Mouse (Mus musculus) ES-Bruce4 (cell line): Measurements from ENCODE around the gene Fstl4. TPM values are rescaled to one million over a fixed set of nuclear protein-coding genes. Genes with fewer than 3 reads are reported as not detected.

Experiments
- H3K27ac ChIP-seq: 2 replicates; pipeline ENCODE4 v1.5.1; 2012; ENCODE audit warnings: low read length, inconsistent platforms; ENCODE audit not compliant: insufficient read depth
- H3K27me3 ChIP-seq: 2 replicates; pipeline ENCODE4 v1.6.1; 2012; ENCODE audit warnings: mild to moderate bottlenecking, low read length, inconsistent platforms; ENCODE audit not compliant: control insufficient read depth, poor library complexity, insufficient read depth, severe bottlenecking
- H3K36me3 ChIP-seq: 2 replicates; pipeline ENCODE4 v1.6.1; 2012; ENCODE audit warnings: inconsistent platforms, mild to moderate bottlenecking, low read length, moderate library complexity; ENCODE audit not compliant: control insufficient read depth, poor library complexity, insufficient read depth, severe bottlenecking
- H3K4me1 ChIP-seq: one replicate; pipeline ENCODE4 v1.8.1; 2011; ENCODE audit warnings: low read length; ENCODE audit not compliant: control insufficient read depth, insufficient read depth
- H3K4me3 ChIP-seq: 2 replicates; pipeline ENCODE4 v1.5.1; 2011; ENCODE audit warnings: low read depth, mild to moderate bottlenecking, low read length
- H3K9ac ChIP-seq: 2 replicates; pipeline ENCODE4 v1.6.1; 2012; ENCODE audit warnings: low read depth, mild to moderate bottlenecking, inconsistent platforms; ENCODE audit not compliant: poor library complexity, severe bottlenecking
- H3K9me3 ChIP-seq: replicated peaks from 2 replicates; pipeline ENCODE4 v1.6.1; 2012; ENCODE audit warnings: mild to moderate bottlenecking, low read length, inconsistent platforms; ENCODE audit not compliant: control insufficient read depth, poor library complexity, insufficient read depth, severe bottlenecking
- CTCF ChIP-seq: IDR thresholded peaks from one replicate; pipeline ENCODE4 v1.8.1; 2011; ENCODE audit warnings: low read depth, low read length
- EP300 ChIP-seq: IDR thresholded peaks from 2 replicates; pipeline ENCODE4 v1.6.1; 2011; ENCODE audit warnings: low read depth, low read length; ENCODE audit not compliant: insufficient read depth
- POLR2A ChIP-seq: IDR thresholded peaks from one replicate; pipeline ENCODE4 v1.8.1; 2011; ENCODE audit warnings: low read length; ENCODE audit not compliant: insufficient read depth
- polyA plus RNA-seq: library from polyadenylated mRNA; stranded (reverse); fragments of >200 nt; gene quantifications from 2 replicates; pipeline ENCODE4 v1.2.4, GENCODE M21; 2011; ENCODE audit warnings: low read depth; ENCODE audit not compliant: missing spikeins, insufficient read depth, insufficient read length

The Fstl4 gene
- polyA plus RNA-seq, 1 experiment: not detected

GRCm38 (mm10) chr11:52747206-52747605 lies 17.2 kb upstream of the Fstl4 start:
- no peak for TF ChIP-seq POLR2A
- TF ChIP-seq EP300: no peak
- no peak for TF ChIP-seq CTCF
- H3K4me1 ChIP-seq: no peaks in the 10 kb centered on the region
- H3K27me3 ChIP-seq: no peaks in the 10 kb centered on the region
- no peak overlapping the region for H3K27ac ChIP-seq
- no peak overlapping the region for H3K9ac ChIP-seq
- H3K9me3 ChIP-seq: peaks cover 6% of the 10 kb centered on the region; the same call in 1 of the 2 replicates
- no peaks in the 10 kb centered on the region for H3K36me3 ChIP-seq
- H3K4me3 ChIP-seq: no peak overlapping the region

GRCm38 (mm10) chr11:52747766-52748456 lies 16.5 kb upstream of the Fstl4 start:
- Histone ChIP-seq H3K9me3 (peaks cover 6% of the 10 kb centered on the region; the same call in 1 of the 2 replicates), H3K36me3 (no peaks in the 10 kb centered on the region), H3K4me3 (no peak overlapping the region), H3K4me1 (no peaks in the 10 kb centered on the region), H3K9ac (no peak overlapping the region), H3K27me3 (no peaks in the 10 kb centered on the region), H3K27ac (no peak overlapping the region)
- TF ChIP-seq EP300 (no peak), CTCF (no peak), POLR2A (no peak)

DNA sequence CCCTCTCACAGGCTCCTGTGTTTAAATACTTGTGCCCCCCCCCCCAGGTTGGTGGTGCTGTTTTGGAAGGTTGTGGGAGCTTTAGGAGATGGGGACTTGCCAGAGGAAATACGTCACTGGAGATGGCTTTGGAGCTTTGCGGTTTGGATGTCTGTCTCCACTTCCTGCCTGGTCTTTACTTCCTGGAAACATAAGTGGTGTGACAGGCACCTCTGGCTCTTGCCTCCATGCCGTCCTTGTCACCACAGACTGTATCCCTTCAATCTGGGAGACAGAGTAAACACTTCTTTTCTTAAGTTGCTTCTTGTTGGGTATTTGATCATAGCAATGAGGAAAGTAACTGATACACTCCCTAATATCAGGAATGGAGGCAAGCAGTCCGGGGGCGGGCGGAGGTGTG lies 14.4 kb upstream of the Fstl4 start:
- Histone ChIP-seq H3K27ac (no peak overlapping the region), H3K36me3 (no peaks in the 10 kb centered on the region), H3K9me3 (peaks cover 6% of the 10 kb centered on the region; the same call in 1 of the 2 replicates), H3K9ac (no peak overlapping the region), H3K4me3 (no peak overlapping the region), H3K4me1 (no peaks in the 10 kb centered on the region), H3K27me3 (no peaks in the 10 kb centered on the region)
- TF ChIP-seq CTCF: no peak
- no peak for TF ChIP-seq EP300
- no peak for TF ChIP-seq POLR2A

GRCm38 (mm10) chr11:52752524-52752923 lies 11.9 kb upstream of the Fstl4 start:
- TF ChIP-seq EP300: no peak
- TF ChIP-seq CTCF: no peak
- no peak for TF ChIP-seq POLR2A
- H3K27me3 ChIP-seq: no peaks in the 10 kb centered on the region
- no peaks in the 10 kb centered on the region for H3K4me1 ChIP-seq
- H3K9me3 ChIP-seq: peaks cover 6% of the 10 kb centered on the region; the same call in 1 of the 2 replicates
- H3K36me3 ChIP-seq: no peaks in the 10 kb centered on the region
- H3K27ac ChIP-seq: no peak overlapping the region
- no peak overlapping the region for H3K4me3 ChIP-seq
- H3K9ac ChIP-seq: no peak overlapping the region

GRCm38 (mm10) chr11:52753261-52753660 lies 11.2 kb upstream of the Fstl4 start:
- H3K9me3 ChIP-seq: peaks cover 6% of the 10 kb centered on the region; the same call in 1 of the 2 replicates
- no peaks in the 10 kb centered on the region for H3K27me3 ChIP-seq
- H3K4me3 ChIP-seq: no peak overlapping the region
- H3K27ac ChIP-seq: no peak overlapping the region
- TF ChIP-seq EP300: no peak
- no peak for TF ChIP-seq POLR2A
- TF ChIP-seq CTCF: no peak
- H3K36me3 ChIP-seq: no peaks in the 10 kb centered on the region
- no peak overlapping the region for H3K9ac ChIP-seq
- H3K4me1 ChIP-seq: no peaks in the 10 kb centered on the region

GRCm38 (mm10) chr11:52761800-52762199 lies 2.6 kb upstream of the Fstl4 start:
- TF ChIP-seq EP300: no peak
- TF ChIP-seq CTCF: peak; percentile 31
- no peak for TF ChIP-seq POLR2A
- Histone ChIP-seq H3K9ac (no peak overlapping the region), H3K27me3 (peaks cover 18% of the 10 kb centered on the region; the same call in 1 of the 2 replicates), H3K4me1 (no peaks in the 10 kb centered on the region), H3K27ac (no peak overlapping the region), H3K4me3 (no peak overlapping the region), H3K36me3 (no peaks in the 10 kb centered on the region), H3K9me3 (no peaks in the 10 kb centered on the region)
